Mouse (Mus musculus) natural killer cell, adult 2 months (primary cell): ENCODE measurements at regions not wholly inside any gene's neighbourhood (a gene's known extent, or its start where the extent isn't known, plus 50 kb on each side); places are given as distances from the start of the nearest gene placed in this dataset.

Experiments
- DNase-seq, 2 experiments: peaks; one replicate each; pipeline ENCODE4 v3.0.0; 2022; ENCODE audit warnings: low spot score in 2 of 2

DNA sequence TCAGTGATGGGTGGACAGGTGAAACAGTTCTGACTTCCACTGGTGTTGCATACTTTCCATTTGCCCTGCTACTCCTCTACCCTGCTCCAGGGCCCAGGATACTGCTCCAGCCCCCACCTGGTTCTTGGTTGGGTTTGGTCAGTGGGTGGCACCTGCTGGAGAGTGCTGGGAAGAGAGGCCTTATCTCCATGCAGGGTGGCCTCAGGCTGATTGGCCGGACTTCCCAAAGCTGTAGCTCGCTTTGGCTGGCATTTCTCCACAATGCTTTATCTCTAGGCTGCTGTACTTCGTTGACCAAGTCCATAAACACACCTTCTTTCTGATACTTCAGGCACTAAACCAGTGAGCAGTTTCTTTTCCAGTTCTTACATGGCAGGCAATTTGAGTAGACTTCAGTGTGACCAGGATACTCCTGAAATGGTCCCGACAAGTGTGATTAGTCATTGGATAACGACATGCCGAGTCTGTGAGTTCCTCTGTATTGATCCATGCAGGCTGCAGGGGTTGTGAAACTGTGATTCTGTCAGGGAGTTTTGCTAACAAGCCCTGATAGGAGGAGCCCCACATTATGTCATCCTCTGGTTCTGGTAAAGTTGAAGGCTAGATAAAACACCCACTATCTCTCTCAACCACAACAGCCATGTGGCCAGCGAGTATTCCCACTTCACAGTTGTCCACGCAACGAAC, 50.1 kb upstream of the Nr5a2 start:
- DNase-seq = no peak
